Mouse (Mus musculus): Measurements from ENCODE around the gene P2rx6. TPM values are rescaled to one million over a fixed set of nuclear protein-coding genes. Genes with fewer than 3 reads are reported as not detected.

Gene P2rx6
- total RNA-seq, 2 experiments from 2014 or later = 0.36 to 0.68 TPM

GRCm38 (mm10) chr16:17621936-17622335 is 60.3 kb downstream of the P2rx6 start:
- intact Hi-C loops (cut with DNase I) = no loop called here
- DNase-seq = no peak

- intact Hi-C loops (cut with DNase I) = no loop called here
- no peak for DNase-seq
Observed at GRCm38 (mm10) chr16:17625488-17626268, 64.0 kb downstream of the P2rx6 start.

- intact Hi-C loops (cut with DNase I) = no loop called here
- no peak for DNase-seq
Observed at GRCm38 (mm10) chr16:17626269-17626555, 64.5 kb downstream of the P2rx6 start.

Other genes starting within 250 kb of the P2rx6 start
- gene Serpind1, start 230.5 kb upstream of the P2rx6 start, total RNA-seq (2021) = 1 to 10 TPM; 2.7 to 2.8 TPM
- gene Snap29, start 155.9 kb upstream of the P2rx6 start, total RNA-seq (2021) = 10 to 100 TPM; 33.7 to 35.0 TPM
- 100 to 1,000 TPM; 150 to 152 TPM for gene Pi4ka, start 155.6 kb upstream of the P2rx6 start, total RNA-seq (2021)
- 10 to 100 TPM; 35.7 to 35.8 TPM for gene Crkl, start 109.9 kb upstream of the P2rx6 start, total RNA-seq (2021)
- 10 to 100 TPM in 1 of 2 experiments, 1 to 10 TPM in 1; 9.3 to 13.6 TPM for gene Aifm3, start 72.3 kb upstream of the P2rx6 start, total RNA-seq (2021)
- 100 to 1,000 TPM; 158 to 182 TPM for gene Lztr1, start 53.2 kb upstream of the P2rx6 start, total RNA-seq (2021)
- gene Thap7, start 30.7 kb upstream of the P2rx6 start, total RNA-seq (2021) = 10 to 100 TPM; 34.5 to 36.4 TPM
- 1 to 10 TPM in 1 of 2 experiments, under 1 TPM in 1; 0.68 to 1.4 TPM for gene Lrrc74b, start 638 bp upstream of the P2rx6 start, total RNA-seq (2021)
- gene Slc7a4, start 21.3 kb downstream of the P2rx6 start, total RNA-seq (2021) = 10 to 100 TPM; 48.1 to 53.6 TPM
- 10 to 100 TPM; 49.9 to 51.7 TPM for gene Smpd4, start 57.5 kb downstream of the P2rx6 start, total RNA-seq (2021)
- gene Ccdc74a, start 84.6 kb downstream of the P2rx6 start, total RNA-seq (2021) = 10 to 100 TPM; 17.5 to 20.9 TPM
- 10 to 100 TPM; 78.9 to 80.8 TPM for gene Med15, start 171.0 kb downstream of the P2rx6 start, total RNA-seq (2021)
- gene Klhl22, start 197.7 kb downstream of the P2rx6 start, total RNA-seq (2021) = 10 to 100 TPM; 86.2 to 95.3 TPM
- 1 to 10 TPM; 5.6 to 6.3 TPM for gene Scarf2, start 235.4 kb downstream of the P2rx6 start, total RNA-seq (2021)